Mouse (Mus musculus): ENCODE measurements at regions not wholly inside any gene's neighbourhood (a gene's known extent, or its start where the extent isn't known, plus 50 kb on each side); places are given as distances from the start of the nearest gene placed in this dataset.
A peak's percentile ranks its signal among the peaks of the same experiment; 100 is the strongest.

GRCm38 (mm10) chr10:98268511-98268910 is 542.0 kb upstream of the C030005K15Rik start:
- no peak for DNase-seq (ENCODE audit: low spot score in 2 of 2)

- no peak for DNase-seq (ENCODE audit: low spot score in 2 of 2)
These were observed 565.1 kb upstream of the C030005K15Rik start for GRCm38 (mm10) chr10:98291617-98292016.

GRCm38 (mm10) chr10:98292140-98292539 is 565.6 kb upstream of the C030005K15Rik start:
- no peak for DNase-seq (ENCODE audit: low spot score in 2 of 2)

- DNase-seq (ENCODE audit: low spot score in 2 of 2) = no peak
These were observed 579.1 kb upstream of the C030005K15Rik start for GRCm38 (mm10) chr10:98305667-98306066.

- DNase-seq (ENCODE audit: low spot score in 2 of 2) = no peak
These were observed 583.1 kb upstream of the C030005K15Rik start for GRCm38 (mm10) chr10:98309667-98310066.

- DNase-seq (ENCODE audit: low spot score in 2 of 2) = no peak
These were observed 584.8 kb upstream of the C030005K15Rik start for GRCm38 (mm10) chr10:98311403-98311802.

- DNase-seq (ENCODE audit: low spot score in 2 of 2) = no peak
These were observed 591.9 kb upstream of the C030005K15Rik start for GRCm38 (mm10) chr10:98318416-98318815.

GRCm38 (mm10) chr10:98323846-98324245 is 590.4 kb upstream of the Atp2b1 start:
- no peak for DNase-seq (ENCODE audit: low spot score in 2 of 2)

GRCm38 (mm10) chr10:98324591-98324990 is 589.6 kb upstream of the Atp2b1 start:
- no peak for DNase-seq (ENCODE audit: low spot score in 2 of 2)

- no peak for DNase-seq (ENCODE audit: low spot score in 2 of 2)
These were observed 588.5 kb upstream of the Atp2b1 start for GRCm38 (mm10) chr10:98325720-98326119.

- DNase-seq (ENCODE audit: low spot score in 2 of 2) = peak in 1 of 2 experiments; percentile 12
These were observed 581.5 kb upstream of the Atp2b1 start for GRCm38 (mm10) chr10:98332682-98333081.

GRCm38 (mm10) chr10:98333411-98334067 is 580.7 kb upstream of the Atp2b1 start:
- DNase-seq (ENCODE audit: low spot score in 2 of 2) = peak in 1 of 2 experiments; percentile 47

GRCm38 (mm10) chr10:98343827-98344226 is 570.4 kb upstream of the Atp2b1 start:
- no peak for DNase-seq (ENCODE audit: low spot score in 2 of 2)

GRCm38 (mm10) chr10:98349466-98349865 is 564.7 kb upstream of the Atp2b1 start:
- peak; percentile 27 to 63 for DNase-seq (ENCODE audit: low spot score in 2 of 2)

- DNase-seq (ENCODE audit: low spot score in 2 of 2) = no peak
These were observed 563.8 kb upstream of the Atp2b1 start for GRCm38 (mm10) chr10:98350318-98350926.

GRCm38 (mm10) chr10:98352061-98352460 is 562.1 kb upstream of the Atp2b1 start:
- DNase-seq (ENCODE audit: low spot score in 2 of 2) = no peak

GRCm38 (mm10) chr10:98354486-98354885 is 559.7 kb upstream of the Atp2b1 start:
- DNase-seq (ENCODE audit: low spot score in 2 of 2) = peak in 1 of 2 experiments; percentile 47

GRCm38 (mm10) chr10:98364604-98365003 is 549.6 kb upstream of the Atp2b1 start:
- DNase-seq (ENCODE audit: low spot score in 2 of 2) = no peak

- no peak for DNase-seq (ENCODE audit: low spot score in 2 of 2)
These were observed 541.6 kb upstream of the Atp2b1 start for GRCm38 (mm10) chr10:98372561-98372960.

GRCm38 (mm10) chr10:98373314-98373713 is 540.9 kb upstream of the Atp2b1 start:
- no peak for DNase-seq (ENCODE audit: low spot score in 2 of 2)

GRCm38 (mm10) chr10:98374684-98375083 is 539.5 kb upstream of the Atp2b1 start:
- DNase-seq (ENCODE audit: low spot score in 2 of 2) = no peak

- DNase-seq (ENCODE audit: low spot score in 2 of 2) = no peak
These were observed 525.7 kb upstream of the Atp2b1 start for GRCm38 (mm10) chr10:98388543-98388942.

GRCm38 (mm10) chr10:98399864-98400263 is 514.3 kb upstream of the Atp2b1 start:
- peak in 1 of 2 experiments; percentile 44 for DNase-seq (ENCODE audit: low spot score in 2 of 2)

Measured in layer of hippocampus, adult 18-20 months (tissue).